Mouse (Mus musculus): Measurements from ENCODE around the gene Hras. TPM values are rescaled to one million over a fixed set of nuclear protein-coding genes. Genes with fewer than 3 reads are reported as not detected.
A peak's percentile ranks its signal among the peaks of the same experiment; 100 is the strongest.

Hras gene
- polyA plus RNA-seq, 1 experiment from 2014 or later: 93.2 TPM

GRCm38 (mm10) chr7:141172116-141173006 is 21.4 kb downstream of the Hras start, which contains the start of gene Rnh1:
Gene Rnh1, minus strand, starts transcription at chr7:141172857.
- peak; percentile 98 for ATAC-seq
- Histone ChIP-seq H3K27me3 (replicated peaks; ENCODE audit: control insufficient read depth, insufficient read depth, low read length) (no peaks in the 10 kb centered on the region), H3K9ac (ENCODE audit: low read depth, low read length) (peak within 1 kb of the TSS; percentile 69), H3K36me3 (ENCODE audit: control insufficient read depth, insufficient read depth, low read length) (no peaks in the 10 kb centered on the region), H3K27ac (ENCODE audit: low read depth, low read length) (peak within 1 kb of the TSS; percentile 92), H3K9me3 (ENCODE audit: control insufficient read depth, low read length) (no peaks in the 10 kb centered on the region), H3K4me2 (ENCODE audit: low read length) (peak within 1 kb of the TSS; percentile 75), H3K4me3 (ENCODE audit: low read length) (peak within 1 kb of the TSS; percentile 54), H3K4me1 (ENCODE audit: control insufficient read depth, insufficient read depth, low read depth, low read length) (peaks cover 5% of the 10 kb centered on the region)
- 2% methylated on average over 51 of the region's 55 CpGs for WGBS

- Histone ChIP-seq H3K27me3 (replicated peaks; ENCODE audit: control insufficient read depth, insufficient read depth, low read length) (no peaks in the 10 kb centered on the region), H3K27ac (ENCODE audit: low read depth, low read length) (no peak overlapping the region), H3K9me3 (ENCODE audit: control insufficient read depth, low read length) (no peaks in the 10 kb centered on the region), H3K4me3 (ENCODE audit: low read length) (no peak overlapping the region), H3K9ac (ENCODE audit: low read depth, low read length) (no peak overlapping the region), H3K4me1 (ENCODE audit: control insufficient read depth, insufficient read depth, low read depth, low read length) (peaks cover 5% of the 10 kb centered on the region), H3K36me3 (ENCODE audit: control insufficient read depth, insufficient read depth, low read length) (no peaks in the 10 kb centered on the region), H3K4me2 (ENCODE audit: low read length) (no peak overlapping the region)
- no peak for ATAC-seq
These were observed 23.9 kb downstream of the Hras start for GRCm38 (mm10) chr7:141169866-141170265.

GRCm38 (mm10) chr7:141169300-141169699 is 24.5 kb downstream of the Hras start:
- no peak overlapping the region for H3K4me2 ChIP-seq (ENCODE audit: low read length)
- no peak overlapping the region for H3K27ac ChIP-seq (ENCODE audit: low read depth, low read length)
- H3K9ac ChIP-seq (ENCODE audit: low read depth, low read length): no peak overlapping the region
- no peaks in the 10 kb centered on the region for H3K36me3 ChIP-seq (ENCODE audit: control insufficient read depth, insufficient read depth, low read length)
- no peaks in the 10 kb centered on the region for H3K27me3 ChIP-seq (replicated peaks; ENCODE audit: control insufficient read depth, insufficient read depth, low read length)
- no peak overlapping the region for H3K4me3 ChIP-seq (ENCODE audit: low read length)
- H3K4me1 ChIP-seq (ENCODE audit: control insufficient read depth, insufficient read depth, low read depth, low read length): peaks cover 5% of the 10 kb centered on the region
- WGBS: 67% methylated on average over 1 of the region's 1 CpGs
- ATAC-seq: no peak
- no peaks in the 10 kb centered on the region for H3K9me3 ChIP-seq (ENCODE audit: control insufficient read depth, low read length)

- no peak overlapping the region for H3K27ac ChIP-seq (ENCODE audit: low read depth, low read length)
- H3K4me2 ChIP-seq (ENCODE audit: low read length): peak overlapping the region; percentile 54
- H3K4me3 ChIP-seq (ENCODE audit: low read length): peak overlapping the region; percentile 33
- H3K9me3 ChIP-seq (ENCODE audit: control insufficient read depth, low read length): no peaks in the 10 kb centered on the region
- H3K36me3 ChIP-seq (ENCODE audit: control insufficient read depth, insufficient read depth, low read length): no peaks in the 10 kb centered on the region
- H3K4me1 ChIP-seq (ENCODE audit: control insufficient read depth, insufficient read depth, low read depth, low read length): peaks cover 5% of the 10 kb centered on the region
- 5% methylated on average over 22 of the region's 22 CpGs for WGBS
- H3K27me3 ChIP-seq (replicated peaks; ENCODE audit: control insufficient read depth, insufficient read depth, low read length): no peaks in the 10 kb centered on the region
- ATAC-seq: no peak
- H3K9ac ChIP-seq (ENCODE audit: low read depth, low read length): peak overlapping the region; percentile 54
These were observed 25.3 kb downstream of the Hras start for GRCm38 (mm10) chr7:141168518-141168953.

GRCm38 (mm10) chr7:141167901-141168517 is 25.8 kb downstream of the Hras start:
- H3K27me3 ChIP-seq (replicated peaks; ENCODE audit: control insufficient read depth, insufficient read depth, low read length): no peaks in the 10 kb centered on the region
- H3K9ac ChIP-seq (ENCODE audit: low read depth, low read length): peak overlapping the region; percentile 54
- H3K9me3 ChIP-seq (ENCODE audit: control insufficient read depth, low read length): no peaks in the 10 kb centered on the region
- no peak for ATAC-seq
- H3K4me3 ChIP-seq (ENCODE audit: low read length): peak overlapping the region; percentile 33
- H3K4me1 ChIP-seq (ENCODE audit: control insufficient read depth, insufficient read depth, low read depth, low read length): peaks cover 1% of the 10 kb centered on the region
- H3K36me3 ChIP-seq (ENCODE audit: control insufficient read depth, insufficient read depth, low read length): no peaks in the 10 kb centered on the region
- WGBS: 23% methylated on average over 7 of the region's 7 CpGs
- no peak overlapping the region for H3K27ac ChIP-seq (ENCODE audit: low read depth, low read length)
- peak overlapping the region; percentile 54 for H3K4me2 ChIP-seq (ENCODE audit: low read length)

GRCm38 (mm10) chr7:141164850-141165249 is 29.0 kb downstream of the Hras start:
- Histone ChIP-seq H3K27ac (ENCODE audit: low read depth, low read length) (no peak overlapping the region), H3K9ac (ENCODE audit: low read depth, low read length) (no peak overlapping the region), H3K4me1 (ENCODE audit: control insufficient read depth, insufficient read depth, low read depth, low read length) (no peaks in the 10 kb centered on the region; the same call in 1 of the 2 replicates), H3K9me3 (ENCODE audit: control insufficient read depth, low read length) (no peaks in the 10 kb centered on the region), H3K27me3 (replicated peaks; ENCODE audit: control insufficient read depth, insufficient read depth, low read length) (no peaks in the 10 kb centered on the region), H3K36me3 (ENCODE audit: control insufficient read depth, insufficient read depth, low read length) (peaks cover 3% of the 10 kb centered on the region; the same call in 1 of the 2 replicates), H3K4me2 (ENCODE audit: low read length) (no peak overlapping the region), H3K4me3 (ENCODE audit: low read length) (no peak overlapping the region)
- WGBS: 87% methylated on average over 6 of the region's 6 CpGs
- ATAC-seq: no peak

GRCm38 (mm10) chr7:141164397-141164796 is 29.4 kb downstream of the Hras start:
- WGBS: 92% methylated on average over 7 of the region's 7 CpGs
- H3K27me3 ChIP-seq (replicated peaks; ENCODE audit: control insufficient read depth, insufficient read depth, low read length): no peaks in the 10 kb centered on the region
- H3K4me1 ChIP-seq (ENCODE audit: control insufficient read depth, insufficient read depth, low read depth, low read length): no peaks in the 10 kb centered on the region; the same call in 1 of the 2 replicates
- no peak overlapping the region for H3K4me3 ChIP-seq (ENCODE audit: low read length)
- no peak overlapping the region for H3K9ac ChIP-seq (ENCODE audit: low read depth, low read length)
- peaks cover 3% of the 10 kb centered on the region; the same call in 1 of the 2 replicates for H3K36me3 ChIP-seq (ENCODE audit: control insufficient read depth, insufficient read depth, low read length)
- no peak overlapping the region for H3K27ac ChIP-seq (ENCODE audit: low read depth, low read length)
- H3K9me3 ChIP-seq (ENCODE audit: control insufficient read depth, low read length): no peaks in the 10 kb centered on the region
- H3K4me2 ChIP-seq (ENCODE audit: low read length): no peak overlapping the region
- ATAC-seq: no peak

- Histone ChIP-seq H3K4me3 (ENCODE audit: low read length) (no peak overlapping the region), H3K27ac (ENCODE audit: low read depth, low read length) (no peak overlapping the region), H3K9ac (ENCODE audit: low read depth, low read length) (no peak overlapping the region), H3K9me3 (ENCODE audit: control insufficient read depth, low read length) (no peaks in the 10 kb centered on the region), H3K4me2 (ENCODE audit: low read length) (no peak overlapping the region), H3K36me3 (ENCODE audit: control insufficient read depth, insufficient read depth, low read length) (peaks cover 17% of the 10 kb centered on the region), H3K4me1 (ENCODE audit: control insufficient read depth, insufficient read depth, low read depth, low read length) (no peaks in the 10 kb centered on the region), H3K27me3 (replicated peaks; ENCODE audit: control insufficient read depth, insufficient read depth, low read length) (no peaks in the 10 kb centered on the region)
- 89% methylated on average over 9 of the region's 9 CpGs for WGBS
- no peak for ATAC-seq
These were observed 38.4 kb downstream of the Hras start for GRCm38 (mm10) chr7:141155362-141155761.

- no peak for ATAC-seq
- peaks cover 14% of the 10 kb centered on the region; the same call in 1 of the 2 replicates for H3K36me3 ChIP-seq (ENCODE audit: control insufficient read depth, insufficient read depth, low read length)
- H3K27ac ChIP-seq (ENCODE audit: low read depth, low read length): no peak overlapping the region
- H3K9me3 ChIP-seq (ENCODE audit: control insufficient read depth, low read length): no peaks in the 10 kb centered on the region
- no peak overlapping the region for H3K9ac ChIP-seq (ENCODE audit: low read depth, low read length)
- no peak overlapping the region for H3K4me2 ChIP-seq (ENCODE audit: low read length)
- no peaks in the 10 kb centered on the region for H3K4me1 ChIP-seq (ENCODE audit: control insufficient read depth, insufficient read depth, low read depth, low read length)
- H3K4me3 ChIP-seq (ENCODE audit: low read length): no peak overlapping the region
- no peaks in the 10 kb centered on the region for H3K27me3 ChIP-seq (replicated peaks; ENCODE audit: control insufficient read depth, insufficient read depth, low read length)
- WGBS: 78% methylated on average over 4 of the region's 4 CpGs
These were observed 45.2 kb downstream of the Hras start for GRCm38 (mm10) chr7:141148639-141149038.

Data from hindbrain, embryonic 16.5 days (tissue).